Mouse (Mus musculus): ENCODE data around the gene Lamb2. TPM values are rescaled to one million over a fixed set of nuclear protein-coding genes. Genes with fewer than 3 reads are reported as not detected.

Gene Lamb2
- polyA plus RNA-seq, 1 experiment: 0.02 TPM

- peak within 1 kb of the TSS; percentile 99 for H3K4me3 ChIP-seq (replicated peaks)
- TF ChIP-seq TAL1 (IDR thresholded peaks at IDR 0.05; ENCODE audit: low read length) (no peak), GATA1 (IDR thresholded peaks at IDR 0.05; ENCODE audit: low read length) (no peak)
- H3K9me3 ChIP-seq (ENCODE audit: control insufficient read depth, low read length): no peaks in the 10 kb centered on the region
- H3K27me3 ChIP-seq (ENCODE audit: control insufficient read depth): no peaks in the 10 kb centered on the region
- H3K4me1 ChIP-seq (ENCODE audit: control insufficient read depth): peaks cover 55% of the 10 kb centered on the region
- peaks cover 71% of the 10 kb centered on the region for H3K36me3 ChIP-seq (ENCODE audit: control insufficient read depth)
These were observed 37.1 kb downstream of the Lamb2 start, which contains the start of gene Qrich1 for GRCm38 (mm10) chr9:108516380-108517251. Gene Qrich1 (plus strand): TSS chr9:108516806.

- Histone ChIP-seq H3K36me3 (ENCODE audit: control insufficient read depth) (peaks cover 70% of the 10 kb centered on the region), H3K4me3 (replicated peaks) (peak overlapping the region; percentile 99)
- TF ChIP-seq GATA1 (IDR thresholded peaks at IDR 0.05; ENCODE audit: low read length): no peak
- TF ChIP-seq TAL1 (IDR thresholded peaks at IDR 0.05; ENCODE audit: low read length): no peak
These were observed 37.9 kb downstream of the Lamb2 start for GRCm38 (mm10) chr9:108517253-108517930.

GRCm38 (mm10) chr9:108517931-108518332 lies 38.4 kb downstream of the Lamb2 start:
- peaks cover 68% of the 10 kb centered on the region for H3K36me3 ChIP-seq (ENCODE audit: control insufficient read depth)
- TF ChIP-seq GATA1 (IDR thresholded peaks at IDR 0.05; ENCODE audit: low read length): no peak
- no peak for TF ChIP-seq TAL1 (IDR thresholded peaks at IDR 0.05; ENCODE audit: low read length)
- H3K4me3 ChIP-seq (replicated peaks): peak overlapping the region; percentile 99
- H3K9me3 ChIP-seq (ENCODE audit: control insufficient read depth, low read length): no peaks in the 10 kb centered on the region
- no peaks in the 10 kb centered on the region for H3K27me3 ChIP-seq (ENCODE audit: control insufficient read depth)
- H3K4me1 ChIP-seq (ENCODE audit: control insufficient read depth): peaks cover 57% of the 10 kb centered on the region

More at GRCm38 (mm10) chr9:108517253-108517930, 37.9 kb downstream of the Lamb2 start:
- Histone ChIP-seq H3K9me3 (ENCODE audit: control insufficient read depth, low read length) (no peaks in the 10 kb centered on the region), H3K4me1 (ENCODE audit: control insufficient read depth) (peaks cover 60% of the 10 kb centered on the region), H3K27me3 (ENCODE audit: control insufficient read depth) (no peaks in the 10 kb centered on the region)

GRCm38 (mm10) chr9:108521604-108522003 lies 42.1 kb downstream of the Lamb2 start:
- Histone ChIP-seq H3K36me3 (ENCODE audit: control insufficient read depth) (peaks cover 67% of the 10 kb centered on the region), H3K27me3 (ENCODE audit: control insufficient read depth) (no peaks in the 10 kb centered on the region), H3K4me3 (replicated peaks) (no peak overlapping the region), H3K4me1 (ENCODE audit: control insufficient read depth) (peaks cover 37% of the 10 kb centered on the region), H3K9me3 (ENCODE audit: control insufficient read depth, low read length) (no peaks in the 10 kb centered on the region)
- no peak for TF ChIP-seq TAL1 (IDR thresholded peaks at IDR 0.05; ENCODE audit: low read length)
- no peak for TF ChIP-seq GATA1 (IDR thresholded peaks at IDR 0.05; ENCODE audit: low read length)

GRCm38 (mm10) chr9:108523341-108523740 lies 43.8 kb downstream of the Lamb2 start:
- peaks cover 83% of the 10 kb centered on the region for H3K36me3 ChIP-seq (ENCODE audit: control insufficient read depth)
- H3K27me3 ChIP-seq (ENCODE audit: control insufficient read depth): no peaks in the 10 kb centered on the region
- TF ChIP-seq TAL1 (IDR thresholded peaks at IDR 0.05; ENCODE audit: low read length) (no peak), GATA1 (IDR thresholded peaks at IDR 0.05; ENCODE audit: low read length) (no peak)
- H3K4me3 ChIP-seq (replicated peaks): no peak overlapping the region
- no peaks in the 10 kb centered on the region for H3K9me3 ChIP-seq (ENCODE audit: control insufficient read depth, low read length)
- H3K4me1 ChIP-seq (ENCODE audit: control insufficient read depth): peaks cover 32% of the 10 kb centered on the region

GRCm38 (mm10) chr9:108525400-108525799 lies 45.9 kb downstream of the Lamb2 start:
- no peak for TF ChIP-seq TAL1 (IDR thresholded peaks at IDR 0.05; ENCODE audit: low read length)
- no peak for TF ChIP-seq GATA1 (IDR thresholded peaks at IDR 0.05; ENCODE audit: low read length)

GRCm38 (mm10) chr9:108530954-108531353 lies 51.4 kb downstream of the Lamb2 start:
- H3K9me3 ChIP-seq (ENCODE audit: control insufficient read depth, low read length): no peaks in the 10 kb centered on the region
- TF ChIP-seq TAL1 (IDR thresholded peaks at IDR 0.05; ENCODE audit: low read length): no peak
- TF ChIP-seq GATA1 (IDR thresholded peaks at IDR 0.05; ENCODE audit: low read length): no peak
- no peaks in the 10 kb centered on the region for H3K4me1 ChIP-seq (ENCODE audit: control insufficient read depth)
- H3K36me3 ChIP-seq (ENCODE audit: control insufficient read depth): peaks cover 97% of the 10 kb centered on the region
- H3K27me3 ChIP-seq (ENCODE audit: control insufficient read depth): no peaks in the 10 kb centered on the region
- H3K4me3 ChIP-seq (replicated peaks): no peak overlapping the region

More at GRCm38 (mm10) chr9:108525400-108525799, 45.9 kb downstream of the Lamb2 start:
- Histone ChIP-seq H3K4me1 (ENCODE audit: control insufficient read depth) (peaks cover 12% of the 10 kb centered on the region), H3K4me3 (replicated peaks) (no peak overlapping the region), H3K36me3 (ENCODE audit: control insufficient read depth) (peaks cover 85% of the 10 kb centered on the region), H3K27me3 (ENCODE audit: control insufficient read depth) (no peaks in the 10 kb centered on the region), H3K9me3 (ENCODE audit: control insufficient read depth, low read length) (no peaks in the 10 kb centered on the region)

GRCm38 (mm10) chr9:108531496-108531895 lies 52.0 kb downstream of the Lamb2 start:
- no peaks in the 10 kb centered on the region for H3K9me3 ChIP-seq (ENCODE audit: control insufficient read depth, low read length)
- H3K27me3 ChIP-seq (ENCODE audit: control insufficient read depth): no peaks in the 10 kb centered on the region
- H3K4me3 ChIP-seq (replicated peaks): no peak overlapping the region
- peaks cover 98% of the 10 kb centered on the region for H3K36me3 ChIP-seq (ENCODE audit: control insufficient read depth)
- TF ChIP-seq GATA1 (IDR thresholded peaks at IDR 0.05; ENCODE audit: low read length) (no peak), TAL1 (IDR thresholded peaks at IDR 0.05; ENCODE audit: low read length) (no peak)
- no peaks in the 10 kb centered on the region for H3K4me1 ChIP-seq (ENCODE audit: control insufficient read depth)

Other genes with a start within 250 kb of the Lamb2 start
- 0.67 and 0.75 TPM in 2 replicates for gene Dag1, start 215.8 kb upstream of the Lamb2 start, polyA plus RNA-seq (2012)
- gene Nicn1, start 189.3 kb upstream of the Lamb2 start, polyA plus RNA-seq (2012): not detected in 2 replicates
- gene Amt, start 182.9 kb upstream of the Lamb2 start, polyA plus RNA-seq (2012): not detected in 2 replicates
- 12.9 and 13.9 TPM in 2 replicates for gene Rhoa, start 173.6 kb upstream of the Lamb2 start, polyA plus RNA-seq (2012)
- gene Tcta, start 173.6 kb upstream of the Lamb2 start, polyA plus RNA-seq (2012): 0.16 TPM in 2 replicates
- 533 and 609 TPM in 2 replicates for gene Gpx1, start 140.8 kb upstream of the Lamb2 start, polyA plus RNA-seq (2012)
- 16.0 and 23.8 TPM in 2 replicates for gene Usp4, start 131.9 kb upstream of the Lamb2 start, polyA plus RNA-seq (2012)
- gene 1700102P08Rik, start 86.9 kb upstream of the Lamb2 start, polyA plus RNA-seq (2012): 0.88 and 0.93 TPM in 2 replicates
- not detected in 2 replicates for gene Ccdc36, start 51.3 kb upstream of the Lamb2 start, polyA plus RNA-seq (2012)
- not detected in 2 replicates for gene BC048562, start 43.3 kb upstream of the Lamb2 start, polyA plus RNA-seq (2012)
- 1.1 and 1.4 TPM in 2 replicates for gene Ccdc71, start 19.2 kb upstream of the Lamb2 start, polyA plus RNA-seq (2012)
- gene Klhdc8b, start 18.2 kb upstream of the Lamb2 start, polyA plus RNA-seq (2012): 1.8 and 1.9 TPM in 2 replicates
- 10.7 and 11.0 TPM in 2 replicates for gene Usp19, start 10.9 kb downstream of the Lamb2 start, polyA plus RNA-seq (2012)
- 5.3 and 5.9 TPM in 2 replicates for gene Qars, start 28.0 kb downstream of the Lamb2 start, polyA plus RNA-seq (2012)
- 3.5 TPM in 2 replicates for gene Qrich1, start 37.1 kb downstream of the Lamb2 start, polyA plus RNA-seq (2012)
- 4.0 and 4.4 TPM in 2 replicates for gene Impdh2, start 80.5 kb downstream of the Lamb2 start, polyA plus RNA-seq (2012)
- 1.1 and 4.7 TPM in 2 replicates for gene Ndufaf3, start 87.7 kb downstream of the Lamb2 start, polyA plus RNA-seq (2012)
- gene Dalrd3, start 90.2 kb downstream of the Lamb2 start, polyA plus RNA-seq (2012): 6.0 and 7.1 TPM in 2 replicates
- gene Wdr6, start 99.0 kb downstream of the Lamb2 start, polyA plus RNA-seq (2012): 0.24 and 0.45 TPM in 2 replicates
- gene P4htm, start 117.9 kb downstream of the Lamb2 start, polyA plus RNA-seq (2012): 0.02 and 0.03 TPM in 2 replicates
- gene Arih2, start 169.7 kb downstream of the Lamb2 start, polyA plus RNA-seq (2012): 18.7 and 20.5 TPM in 2 replicates
- gene Slc25a20, start 182.4 kb downstream of the Lamb2 start, polyA plus RNA-seq (2012): 0.12 and 0.26 TPM in 2 replicates
- gene Prkar2a, start 209.6 kb downstream of the Lamb2 start, polyA plus RNA-seq (2012): 0.15 and 0.21 TPM in 2 replicates